Mouse (Mus musculus): Measurements from ENCODE around the gene Keap1.
"Not testable (repeated sequence)": the region's sequence is repeated elsewhere in the genome, so short reads cannot be mapped to it uniquely, and the experiment has no call there.

Keap1 gene

GRCm38 (mm10) chr9:21195736-21196505 is 43.2 kb downstream of the Keap1 start:
- DNase-seq (ENCODE audit: low spot score) = not testable (repeated sequence)

- no peak for DNase-seq (ENCODE audit: low spot score)
Measured at GRCm38 (mm10) chr9:21194787-21195493, 44.2 kb downstream of the Keap1 start.

DNA sequence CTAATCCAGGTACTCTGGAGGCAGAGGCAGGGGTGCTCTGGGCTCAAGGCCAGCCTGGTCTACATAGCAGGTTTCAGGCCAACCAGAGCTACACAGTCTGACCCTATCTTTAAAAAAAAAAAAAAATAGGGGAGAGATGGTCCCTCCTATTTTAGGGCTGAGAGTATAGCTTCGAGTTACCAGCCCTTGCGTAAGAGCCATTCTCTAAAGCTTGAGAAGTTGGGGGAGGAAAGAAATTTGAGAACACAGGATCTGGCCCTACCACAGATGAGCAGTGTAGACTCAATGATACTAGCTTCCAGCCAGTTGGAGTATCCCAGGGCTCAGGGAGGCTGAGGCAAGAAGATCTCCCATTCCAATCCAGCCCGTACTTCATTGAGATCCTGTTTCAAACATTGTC is 45.4 kb downstream of the Keap1 start:
- DNase-seq (ENCODE audit: low spot score) = no peak

- no peak for DNase-seq (ENCODE audit: low spot score)
Measured at GRCm38 (mm10) chr9:21190670-21191069, 48.5 kb downstream of the Keap1 start.

- DNase-seq (ENCODE audit: low spot score) = no peak
Measured at GRCm38 (mm10) chr9:21189905-21190304, 49.3 kb downstream of the Keap1 start.

DNA sequence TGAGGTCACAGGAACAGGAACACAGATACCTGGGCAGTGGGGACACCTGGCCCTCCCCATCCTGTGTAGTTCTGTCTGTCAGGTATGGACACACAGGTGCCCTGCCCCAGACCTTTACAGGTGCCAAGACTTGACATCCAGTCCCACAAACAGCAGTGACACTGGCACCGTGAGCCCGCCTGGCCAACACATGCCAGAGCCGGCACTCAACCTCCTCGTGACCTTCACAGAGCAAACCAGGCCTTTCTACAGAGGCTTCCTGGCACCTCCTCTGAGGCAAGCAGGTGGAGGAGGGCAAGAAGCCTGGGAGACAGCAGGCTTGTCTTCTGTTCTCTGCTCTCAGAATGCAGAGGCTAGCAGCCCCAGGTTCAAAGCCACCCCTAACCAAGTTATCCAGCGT is 53.7 kb downstream of the Keap1 start:
- DNase-seq (ENCODE audit: low spot score) = no peak

DNA sequence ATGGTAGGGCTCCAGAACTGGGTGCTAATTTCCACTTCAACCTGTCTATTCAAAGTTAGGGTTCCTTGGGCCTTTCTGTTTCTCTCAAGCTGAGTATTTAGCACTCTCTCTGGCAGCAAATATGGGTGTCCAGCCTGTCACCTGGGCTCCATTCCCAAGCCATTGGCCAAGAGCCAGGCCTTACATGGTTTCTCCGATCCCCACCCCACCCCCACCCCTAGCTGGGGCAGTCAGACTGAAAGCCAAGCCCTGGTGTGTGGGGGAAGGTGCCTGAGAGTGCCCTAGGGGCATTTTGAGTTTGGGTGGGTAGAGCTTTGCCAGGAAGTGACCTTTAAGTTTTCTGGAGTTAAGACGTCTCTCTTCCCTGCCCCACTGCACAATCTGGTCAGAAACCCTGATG is 54.4 kb downstream of the Keap1 start:
- DNase-seq (ENCODE audit: low spot score) = no peak

DNA sequence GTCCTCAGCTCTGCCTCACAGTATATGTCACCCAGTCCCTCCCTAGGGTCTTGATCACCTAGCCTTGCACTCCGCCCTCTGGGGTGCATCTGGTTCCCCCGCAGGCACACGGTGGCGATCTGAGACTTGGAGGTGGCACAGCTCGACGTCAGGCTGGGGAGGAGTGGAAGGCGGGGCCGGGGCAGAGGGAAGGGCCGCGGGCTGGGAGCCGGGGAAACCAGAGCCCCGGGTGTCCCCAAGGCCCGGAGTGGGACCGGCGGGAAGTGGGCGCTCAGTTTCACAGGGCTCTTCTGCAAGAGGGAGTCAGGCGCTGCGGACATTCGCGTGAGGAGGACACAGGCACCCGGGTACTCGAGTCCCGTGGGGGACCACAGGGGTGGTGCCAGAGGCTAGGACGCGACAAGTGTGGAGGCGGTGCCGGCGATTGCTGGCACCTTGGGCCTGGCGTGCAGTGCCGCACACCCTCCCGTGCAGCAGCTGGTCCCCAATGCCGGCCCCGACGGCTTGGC is 55.2 kb downstream of the Keap1 start:
- no peak for DNase-seq (ENCODE audit: low spot score)

GRCm38 (mm10) chr9:21183421-21183820 is 55.7 kb downstream of the Keap1 start:
- no peak for DNase-seq (ENCODE audit: low spot score)

DNA sequence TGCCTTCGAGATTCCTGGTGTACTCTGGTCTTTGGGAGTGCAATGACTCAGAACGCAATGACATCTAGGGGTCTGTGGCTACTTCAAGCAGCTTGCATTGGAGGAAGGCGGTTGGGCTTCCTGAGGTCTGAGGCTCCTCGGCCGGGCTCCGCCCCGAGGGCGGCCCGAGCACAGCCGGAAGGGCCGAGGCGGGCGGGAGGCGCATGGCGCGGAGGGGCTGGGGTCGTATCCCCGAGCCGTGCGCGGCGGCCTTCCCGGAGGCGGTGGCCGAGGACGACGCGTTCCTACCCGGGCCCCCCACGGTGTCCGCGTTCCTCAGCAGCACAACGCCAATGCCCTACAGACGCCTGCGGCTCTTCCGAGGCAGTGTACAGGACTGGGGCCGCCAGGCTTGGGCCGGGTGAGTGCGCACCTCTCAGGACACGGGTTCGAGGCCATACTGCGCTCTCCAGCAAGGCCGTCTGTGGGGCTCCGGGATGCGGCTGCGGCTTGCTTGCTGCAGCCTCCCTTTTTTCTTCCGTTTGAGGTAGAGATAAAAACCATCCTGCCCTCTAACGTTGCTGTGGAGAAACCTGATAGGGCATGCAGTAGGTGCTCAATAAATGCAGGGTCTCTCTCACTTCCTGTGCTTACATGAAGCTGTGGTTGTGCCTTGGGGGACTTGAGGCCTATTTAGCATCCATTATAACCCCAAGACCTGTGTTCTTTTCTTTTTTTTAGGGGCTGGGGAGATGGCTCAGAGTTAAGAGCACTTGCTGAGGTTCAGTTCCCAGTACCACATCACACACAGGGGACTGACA is 57.5 kb downstream of the Keap1 start:
- no peak for DNase-seq (ENCODE audit: low spot score)

GRCm38 (mm10) chr9:21180841-21181240 is 58.3 kb downstream of the Keap1 start:
- DNase-seq (ENCODE audit: low spot score) = no peak

- DNase-seq (ENCODE audit: low spot score) = no peak
Measured at GRCm38 (mm10) chr9:21180402-21180801, 58.8 kb downstream of the Keap1 start.
